Mouse (Mus musculus) layer of hippocampus, adult 2 months (tissue): ENCODE data around the gene St6galnac6. TPM values are rescaled to one million over a fixed set of nuclear protein-coding genes. Genes with fewer than 3 reads are reported as not detected.
A peak's percentile ranks its signal among the peaks of the same experiment; 100 is the strongest.

Experiments
- DNase-seq, 2 experiments: peaks; one replicate each; pipeline ENCODE4 v3.0.0; 2022; ENCODE audit warnings: low spot score in 2 of 2
- H3K27ac ChIP-seq: fragments of 200-600 bp; 2 replicates; pipeline ENCODE4 v1.8.1; 2022
- H3K4me3 ChIP-seq: fragments of 200-600 bp; 2 replicates; pipeline ENCODE4 v1.8.1; 2022; ENCODE audit warnings: mild to moderate bottlenecking
- CTCF ChIP-seq: fragments of 200-600 bp; conservative IDR thresholded peaks from 2 replicates; pipeline ENCODE4 v1.8.1; 2022; ENCODE audit warnings: antibody characterized with exemption, mild to moderate bottlenecking, moderate library complexity
- microRNA-seq, 2 experiments: library from miRNA; unstranded; fragments of <30 nt; microRNA quantifications; one replicate each; pipeline ENCODE4 v1.2.0; 2021
- total RNA-seq, 2 experiments: library from RNA; stranded (reverse); gene quantifications; 2 replicates each; pipeline ENCODE4 v1.2.3; 2021

St6galnac6 gene
- total RNA-seq, 2 experiments from 2014 or later: 117 to 124 TPM

GRCm38 (mm10) chr2:32661509-32662107 is 62.1 kb downstream of the St6galnac6 start:
- H3K27ac ChIP-seq: no peak overlapping the region; the same call in 1 of the 2 replicates
- no peak overlapping the region for H3K4me3 ChIP-seq
- no peak for TF ChIP-seq CTCF
- no peak for DNase-seq

GRCm38 (mm10) chr2:32662291-32662690 is 62.8 kb downstream of the St6galnac6 start:
- no peak for TF ChIP-seq CTCF
- DNase-seq: no peak
- Histone ChIP-seq H3K27ac (no peak overlapping the region), H3K4me3 (no peak overlapping the region)

- Histone ChIP-seq H3K4me3 (no peak overlapping the region), H3K27ac (no peak overlapping the region)
- TF ChIP-seq CTCF: no peak
- no peak for DNase-seq
These were observed 65.8 kb downstream of the St6galnac6 start for GRCm38 (mm10) chr2:32665345-32665744.

- Histone ChIP-seq H3K4me3 (no peak overlapping the region), H3K27ac (no peak overlapping the region)
- no peak for TF ChIP-seq CTCF
- DNase-seq: no peak
These were observed 66.3 kb downstream of the St6galnac6 start for GRCm38 (mm10) chr2:32665853-32666252.

GRCm38 (mm10) chr2:32667775-32668174 is 68.3 kb downstream of the St6galnac6 start:
- H3K4me3 ChIP-seq: no peak overlapping the region
- DNase-seq: no peak
- TF ChIP-seq CTCF: no peak
- H3K27ac ChIP-seq: peak overlapping the region; percentile 43; the same call in 1 of the 2 replicates

GRCm38 (mm10) chr2:32668176-32668575 is 68.7 kb downstream of the St6galnac6 start:
- DNase-seq: no peak
- no peak for TF ChIP-seq CTCF

GRCm38 (mm10) chr2:32669876-32670275 is 70.4 kb downstream of the St6galnac6 start:
- no peak overlapping the region for H3K4me3 ChIP-seq

More at GRCm38 (mm10) chr2:32668176-32668575, 68.7 kb downstream of the St6galnac6 start:
- Histone ChIP-seq H3K27ac (peak overlapping the region; percentile 43; the same call in 1 of the 2 replicates), H3K4me3 (no peak overlapping the region)

More at GRCm38 (mm10) chr2:32669876-32670275, 70.4 kb downstream of the St6galnac6 start:
- H3K27ac ChIP-seq: no peak overlapping the region
- no peak for TF ChIP-seq CTCF
- DNase-seq: no peak

Small RNAs within 50 kb of the gene (microRNA-seq; reads per million reads assigned to microRNA genes)
- gene Mir1954: 0 reads per million in 2 experiments

Other genes starting within 250 kb of the St6galnac6 start
- 10 to 100 TPM; 75.3 to 92.7 TPM for gene Ciz1, start 247.4 kb upstream of the St6galnac6 start, total RNA-seq
- 1,000 to 10,000 TPM; 1,274 to 1,381 TPM for gene Dnm1, start 246.4 kb upstream of the St6galnac6 start, total RNA-seq
- gene 1110008P14Rik, start 217.8 kb upstream of the St6galnac6 start, total RNA-seq: 100 to 1,000 TPM; 160 to 170 TPM
- under 1 TPM in 1 of 2 experiments, not detected in 1; 0.69 TPM for gene Lcn2, start 211.5 kb upstream of the St6galnac6 start, total RNA-seq
- 10 to 100 TPM; 33.8 to 35.5 TPM for gene Ptges2, start 203.8 kb upstream of the St6galnac6 start, total RNA-seq
- gene Naif1, start 149.3 kb upstream of the St6galnac6 start, total RNA-seq: 1 to 10 TPM; 4.3 to 4.5 TPM
- 10 to 100 TPM; 54.5 to 57.6 TPM for gene Slc25a25, start 148.3 kb upstream of the St6galnac6 start, total RNA-seq
- 10 to 100 TPM; 77.1 TPM for gene Fam102a, start 64.4 kb upstream of the St6galnac6 start, total RNA-seq
- gene Dpm2, start 28.9 kb upstream of the St6galnac6 start, total RNA-seq: 10 to 100 TPM; 77.6 to 84.0 TPM
- 1 to 10 TPM; 4.4 to 5.0 TPM for gene Pip5kl1, start 24.9 kb upstream of the St6galnac6 start, total RNA-seq
- under 1 TPM in 1 of 2 experiments, not detected in 1; 0.71 TPM for gene 9430097D07Rik, start 24.0 kb upstream of the St6galnac6 start, total RNA-seq
- 10 to 100 TPM; 36.4 to 40.0 TPM for gene St6galnac4, start 12.6 kb upstream of the St6galnac6 start, total RNA-seq
- 100 to 1,000 TPM; 120 to 123 TPM for gene Ak1, start 22.0 kb downstream of the St6galnac6 start, total RNA-seq
- 10 to 100 TPM; 16.4 to 19.7 TPM for gene Eng, start 46.9 kb downstream of the St6galnac6 start, total RNA-seq
- 10 to 100 TPM; 10.7 to 14.6 TPM for gene Fpgs, start 104.4 kb downstream of the St6galnac6 start, total RNA-seq
- gene Cdk9, start 113.4 kb downstream of the St6galnac6 start, total RNA-seq: 100 to 1,000 TPM; 115 to 121 TPM
- 10 to 100 TPM; 18.9 to 20.1 TPM for gene Sh2d3c, start 121.3 kb downstream of the St6galnac6 start, total RNA-seq
- gene 6330409D20Rik, start 141.3 kb downstream of the St6galnac6 start, total RNA-seq: 1 to 10 TPM; 1.4 to 2.9 TPM
- 10 to 100 TPM; 30.3 to 32.3 TPM for gene Tor2a, start 157.5 kb downstream of the St6galnac6 start, total RNA-seq
- gene Ttc16, start 175.9 kb downstream of the St6galnac6 start, total RNA-seq: under 1 TPM; 0.69 to 0.82 TPM
- 1 to 10 TPM; 5.9 to 6.4 TPM for gene Ptrh1, start 176.1 kb downstream of the St6galnac6 start, total RNA-seq
- 1 to 10 TPM in 1 of 2 experiments, not detected in 1; 2.0 TPM for gene Cfap157, start 184.7 kb downstream of the St6galnac6 start, total RNA-seq
- 100 to 1,000 TPM; 550 to 603 TPM for gene Stxbp1, start 247.5 kb downstream of the St6galnac6 start, total RNA-seq